Mouse (Mus musculus): Measurements from ENCODE around the gene Gm5089. TPM values are rescaled to one million over a fixed set of nuclear protein-coding genes. Genes with fewer than 3 reads are reported as not detected.

Gm5089 gene
- polyA plus RNA-seq, 1 experiment = not detected

- H3K4me3 ChIP-seq (replicated peaks) = no peak overlapping the region
- peaks cover 41% of the 10 kb centered on the region for H3K27me3 ChIP-seq (ENCODE audit: control insufficient read depth)
- no peaks in the 10 kb centered on the region for H3K4me1 ChIP-seq (ENCODE audit: control insufficient read depth)
- H3K36me3 ChIP-seq (ENCODE audit: control insufficient read depth) = no peaks in the 10 kb centered on the region
- H3K9me3 ChIP-seq (ENCODE audit: control insufficient read depth, low read length) = peaks cover 2% of the 10 kb centered on the region; the same call in 1 of the 2 replicates
- TF ChIP-seq GATA1 (IDR thresholded peaks at IDR 0.05; ENCODE audit: low read length) (no peak), TAL1 (IDR thresholded peaks at IDR 0.05; ENCODE audit: low read length) (no peak)
Measured at GRCm38 (mm10) chr14:122403422-122403940, 47.4 kb downstream of the Gm5089 start.

DNA sequence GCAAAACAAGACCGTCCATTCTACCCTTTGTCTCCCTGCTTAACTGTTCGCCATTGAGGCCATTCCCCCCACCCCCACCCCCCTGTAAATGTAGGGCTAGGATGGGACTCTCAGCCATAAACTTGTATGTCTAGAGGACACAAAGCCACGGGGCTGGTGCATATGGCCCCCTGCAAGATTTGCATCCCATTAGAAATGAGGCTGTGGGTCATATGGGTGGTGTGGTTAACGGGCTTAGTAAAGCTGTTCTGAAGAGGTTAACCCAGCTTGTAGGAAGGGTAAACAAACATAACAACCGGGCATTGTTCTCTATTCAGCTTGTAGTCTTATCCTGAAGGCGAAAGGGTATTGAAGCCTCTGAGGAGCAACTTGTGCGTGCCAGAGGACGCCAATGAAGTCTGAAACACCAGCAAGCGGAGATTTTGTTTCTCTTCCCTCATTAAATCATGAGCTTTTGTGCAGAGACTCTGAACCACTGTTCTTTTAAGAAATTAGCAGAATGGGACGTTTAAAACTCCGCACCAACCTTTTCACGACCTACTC is 48.1 kb downstream of the Gm5089 start:
- Histone ChIP-seq H3K27me3 (ENCODE audit: control insufficient read depth) (peaks cover 35% of the 10 kb centered on the region), H3K9me3 (ENCODE audit: control insufficient read depth, low read length) (peaks cover 2% of the 10 kb centered on the region; the same call in 1 of the 2 replicates), H3K4me1 (ENCODE audit: control insufficient read depth) (no peaks in the 10 kb centered on the region), H3K36me3 (ENCODE audit: control insufficient read depth) (no peaks in the 10 kb centered on the region), H3K4me3 (replicated peaks) (no peak overlapping the region)
- no peak for TF ChIP-seq TAL1 (IDR thresholded peaks at IDR 0.05; ENCODE audit: low read length)
- TF ChIP-seq GATA1 (IDR thresholded peaks at IDR 0.05; ENCODE audit: low read length) = no peak

GRCm38 (mm10) chr14:122401886-122402285 is 49.0 kb downstream of the Gm5089 start:
- no peaks in the 10 kb centered on the region for H3K36me3 ChIP-seq (ENCODE audit: control insufficient read depth)
- TF ChIP-seq TAL1 (IDR thresholded peaks at IDR 0.05; ENCODE audit: low read length) = no peak
- TF ChIP-seq GATA1 (IDR thresholded peaks at IDR 0.05; ENCODE audit: low read length) = no peak
- H3K9me3 ChIP-seq (ENCODE audit: control insufficient read depth, low read length) = peaks cover 2% of the 10 kb centered on the region; the same call in 1 of the 2 replicates
- H3K4me1 ChIP-seq (ENCODE audit: control insufficient read depth) = no peaks in the 10 kb centered on the region
- H3K4me3 ChIP-seq (replicated peaks) = no peak overlapping the region
- H3K27me3 ChIP-seq (ENCODE audit: control insufficient read depth) = peaks cover 27% of the 10 kb centered on the region

- H3K27me3 ChIP-seq (ENCODE audit: control insufficient read depth) = peaks cover 7% of the 10 kb centered on the region
- no peaks in the 10 kb centered on the region for H3K4me1 ChIP-seq (ENCODE audit: control insufficient read depth)
- no peaks in the 10 kb centered on the region for H3K36me3 ChIP-seq (ENCODE audit: control insufficient read depth)
- H3K4me3 ChIP-seq (replicated peaks) = no peak overlapping the region
- no peaks in the 10 kb centered on the region for H3K9me3 ChIP-seq (ENCODE audit: control insufficient read depth, low read length)
- TF ChIP-seq TAL1 (IDR thresholded peaks at IDR 0.05; ENCODE audit: low read length) = no peak
- no peak for TF ChIP-seq GATA1 (IDR thresholded peaks at IDR 0.05; ENCODE audit: low read length)
Measured at GRCm38 (mm10) chr14:122399906-122400305, 51.0 kb downstream of the Gm5089 start.

- no peaks in the 10 kb centered on the region for H3K9me3 ChIP-seq (ENCODE audit: control insufficient read depth, low read length)
- H3K4me3 ChIP-seq (replicated peaks) = no peak overlapping the region
- H3K36me3 ChIP-seq (ENCODE audit: control insufficient read depth) = no peaks in the 10 kb centered on the region
- H3K27me3 ChIP-seq (ENCODE audit: control insufficient read depth) = no peaks in the 10 kb centered on the region
- TF ChIP-seq TAL1 (IDR thresholded peaks at IDR 0.05; ENCODE audit: low read length) = no peak
- TF ChIP-seq GATA1 (IDR thresholded peaks at IDR 0.05; ENCODE audit: low read length) = no peak
- no peaks in the 10 kb centered on the region for H3K4me1 ChIP-seq (ENCODE audit: control insufficient read depth)
Measured at GRCm38 (mm10) chr14:122398676-122399075, 52.2 kb downstream of the Gm5089 start.

DNA sequence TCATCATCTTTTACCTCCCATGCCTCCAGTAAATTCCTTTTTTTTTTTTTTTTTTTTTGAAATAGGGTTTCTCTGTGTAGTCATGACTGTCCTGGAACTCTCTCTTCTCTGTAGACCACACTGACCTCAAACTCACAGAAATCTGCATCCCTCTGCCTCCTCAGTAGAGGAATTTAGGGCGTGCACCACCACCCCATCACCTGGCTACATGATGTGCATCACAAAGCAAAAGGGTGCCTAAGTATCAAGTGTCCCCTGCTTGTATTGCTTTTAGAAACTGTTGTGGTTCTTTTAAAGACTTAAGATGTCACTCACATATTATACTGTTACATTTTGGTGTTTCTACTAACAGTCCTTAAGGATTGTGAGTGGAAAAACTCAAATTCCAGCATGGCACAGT is 57.8 kb downstream of the Gm5089 start:
- Histone ChIP-seq H3K9me3 (ENCODE audit: control insufficient read depth, low read length) (no peaks in the 10 kb centered on the region), H3K4me1 (ENCODE audit: control insufficient read depth) (no peaks in the 10 kb centered on the region), H3K36me3 (ENCODE audit: control insufficient read depth) (no peaks in the 10 kb centered on the region), H3K27me3 (ENCODE audit: control insufficient read depth) (no peaks in the 10 kb centered on the region), H3K4me3 (replicated peaks) (no peak overlapping the region)
- TF ChIP-seq TAL1 (IDR thresholded peaks at IDR 0.05; ENCODE audit: low read length) (no peak), GATA1 (IDR thresholded peaks at IDR 0.05; ENCODE audit: low read length) (no peak)

- H3K27me3 ChIP-seq (ENCODE audit: control insufficient read depth) = no peaks in the 10 kb centered on the region
- TF ChIP-seq GATA1 (IDR thresholded peaks at IDR 0.05; ENCODE audit: low read length) (no peak), TAL1 (IDR thresholded peaks at IDR 0.05; ENCODE audit: low read length) (no peak)
- H3K9me3 ChIP-seq (ENCODE audit: control insufficient read depth, low read length) = no peaks in the 10 kb centered on the region
- no peak overlapping the region for H3K4me3 ChIP-seq (replicated peaks)
- no peaks in the 10 kb centered on the region for H3K4me1 ChIP-seq (ENCODE audit: control insufficient read depth)
- no peaks in the 10 kb centered on the region for H3K36me3 ChIP-seq (ENCODE audit: control insufficient read depth)
Measured at GRCm38 (mm10) chr14:122390935-122391334, 60.0 kb downstream of the Gm5089 start.

GRCm38 (mm10) chr14:122389684-122390370 is 61.1 kb downstream of the Gm5089 start:
- Histone ChIP-seq H3K4me3 (replicated peaks) (no peak overlapping the region), H3K27me3 (ENCODE audit: control insufficient read depth) (no peaks in the 10 kb centered on the region), H3K4me1 (ENCODE audit: control insufficient read depth) (no peaks in the 10 kb centered on the region), H3K36me3 (ENCODE audit: control insufficient read depth) (no peaks in the 10 kb centered on the region), H3K9me3 (ENCODE audit: control insufficient read depth, low read length) (no peaks in the 10 kb centered on the region)
- TF ChIP-seq TAL1 (IDR thresholded peaks at IDR 0.05; ENCODE audit: low read length) (no peak), GATA1 (IDR thresholded peaks at IDR 0.05; ENCODE audit: low read length) (no peak)

DNA sequence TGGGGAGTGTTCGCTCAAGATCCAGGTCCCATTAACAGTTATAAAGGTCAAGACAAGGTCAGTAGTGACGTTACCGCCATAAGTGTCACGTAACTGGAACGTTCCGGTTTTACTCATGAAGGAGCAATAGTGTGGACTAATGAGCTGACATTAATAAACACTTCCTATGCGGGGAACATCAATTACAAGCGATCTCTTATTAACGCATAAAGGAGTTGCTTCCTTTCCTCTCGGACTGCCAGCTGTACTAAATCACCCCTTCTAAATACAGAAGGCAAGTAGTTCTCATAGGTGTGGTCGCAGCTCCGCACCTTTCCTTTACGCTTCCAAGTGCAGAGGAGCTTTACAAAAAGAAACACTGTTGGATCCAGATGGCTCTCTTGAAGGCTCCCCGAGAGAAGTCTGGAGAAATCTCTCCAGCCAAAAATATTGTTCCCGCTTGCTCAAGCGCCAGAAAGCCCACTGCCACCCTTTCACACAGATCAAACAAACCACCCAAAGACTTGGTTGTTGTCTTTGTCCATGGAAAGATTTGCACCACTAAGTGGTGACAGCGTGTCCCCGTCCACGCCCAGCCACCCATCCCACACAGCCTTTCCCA is 62.4 kb downstream of the Gm5089 start:
- H3K9me3 ChIP-seq (ENCODE audit: control insufficient read depth, low read length) = no peaks in the 10 kb centered on the region
- H3K36me3 ChIP-seq (ENCODE audit: control insufficient read depth) = no peaks in the 10 kb centered on the region
- H3K4me1 ChIP-seq (ENCODE audit: control insufficient read depth) = no peaks in the 10 kb centered on the region
- TF ChIP-seq TAL1 (IDR thresholded peaks at IDR 0.05; ENCODE audit: low read length) (no peak), GATA1 (IDR thresholded peaks at IDR 0.05; ENCODE audit: low read length) (no peak)
- H3K4me3 ChIP-seq (replicated peaks) = no peak overlapping the region
- H3K27me3 ChIP-seq (ENCODE audit: control insufficient read depth) = no peaks in the 10 kb centered on the region

Data from erythroblast, embryonic 14.5 days (primary cell).